Mouse (Mus musculus) midbrain, embryonic 13.5 days (tissue): Measurements from ENCODE around the gene Dock9. TPM values are rescaled to one million over a fixed set of nuclear protein-coding genes. Genes with fewer than 3 reads are reported as not detected.

Source experiments
- ATAC-seq: fragments of 200-750 bp; cut with Nextera tagmentation; 2 replicates; pipeline ENCODE4 v1.8.0; 2017; ENCODE audit warnings: mild to moderate bottlenecking, moderate TSS enrichment, moderate library complexity
- H3K27ac ChIP-seq: fragments of 300-500 bp; sonication (generic); 2 replicates; pipeline ENCODE4 v1.5.1; 2015; ENCODE audit warnings: inconsistent platforms, mild to moderate bottlenecking, moderate library complexity
- H3K27me3 ChIP-seq: fragments of 300-500 bp; sonication (generic); 2 replicates; pipeline ENCODE4 v1.6.1; 2015; ENCODE audit warnings: mild to moderate bottlenecking, inconsistent platforms
- H3K36me3 ChIP-seq: fragments of 300-500 bp; sonication (generic); 2 replicates; pipeline ENCODE4 v1.6.1; 2015; ENCODE audit warnings: mild to moderate bottlenecking, inconsistent platforms
- H3K4me1 ChIP-seq: fragments of 300-500 bp; sonication (generic); replicated peaks from 2 replicates; pipeline ENCODE4 v1.6.1; 2015; ENCODE audit warnings: inconsistent platforms
- H3K4me2 ChIP-seq: fragments of 300-500 bp; sonication (generic); replicated peaks from 2 replicates; pipeline ENCODE4 v1.6.1; 2015; ENCODE audit warnings: moderate library complexity, mild to moderate bottlenecking, inconsistent platforms
- H3K4me3 ChIP-seq: fragments of 300-500 bp; sonication (generic); replicated peaks from 2 replicates; pipeline ENCODE4 v1.5.1; 2015; ENCODE audit warnings: mild to moderate bottlenecking, inconsistent platforms
- H3K9ac ChIP-seq: fragments of 300-500 bp; sonication (generic); replicated peaks from 2 replicates; pipeline ENCODE4 v1.6.1; 2015; ENCODE audit warnings: mild to moderate bottlenecking, inconsistent platforms
- H3K9me3 ChIP-seq: fragments of 300-500 bp; sonication (generic); 2 replicates; pipeline ENCODE4 v1.6.1; 2016; ENCODE audit warnings: mild to moderate bottlenecking, inconsistent platforms
- WGBS: fragments of 180-500 bp; shearing (Covaris S2); methylation state at CpG from one replicate; pipeline ENCODE4 v1.1.7; 2015; 5-methylcytosine and 5-hydroxymethylcytosine counted together
- polyA plus RNA-seq: library from polyadenylated mRNA; unstranded; fragments of >200 nt; fragmentation: Nextera tagmentation; extraction: Ambion mirVana; gene quantifications from 2 replicates; pipeline ENCODE4 v1.2.1, GENCODE M21; 2015

Dock9 gene
- polyA plus RNA-seq, 1 experiment from 2014 or later, result 5.5 TPM

DNA sequence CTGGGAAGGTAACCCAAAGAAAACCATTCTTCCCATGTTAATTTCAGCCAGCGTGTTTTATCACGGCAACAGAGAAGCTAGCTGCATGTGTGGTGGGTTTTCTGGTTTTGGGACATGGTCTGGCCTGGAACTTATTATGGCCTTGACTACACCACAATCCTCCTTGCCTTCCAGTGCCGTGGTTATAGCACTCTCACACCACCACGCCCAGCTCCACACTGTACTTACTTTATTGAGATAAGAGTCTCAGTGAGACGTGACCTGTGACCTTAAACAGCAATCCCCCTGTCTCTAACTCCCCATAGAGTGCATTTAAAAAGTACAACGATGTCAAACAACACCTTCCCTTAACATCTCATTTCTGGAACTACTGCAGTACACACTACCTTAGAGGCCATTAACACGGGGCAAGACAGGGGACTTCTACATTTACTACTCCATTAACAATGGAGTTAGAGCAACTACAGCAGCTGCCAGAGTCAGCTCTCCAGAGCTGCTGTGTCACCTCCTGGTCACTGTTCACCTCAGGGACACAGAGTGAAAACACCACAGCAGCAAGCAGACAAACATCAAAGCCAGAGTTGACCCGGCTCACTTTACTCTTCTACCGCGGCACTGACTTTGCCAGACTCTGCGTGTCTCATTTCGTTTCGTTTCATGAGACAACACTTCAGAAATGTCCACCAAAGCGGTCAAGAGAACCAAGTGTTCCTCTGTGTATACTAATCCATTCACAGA is 86.4 kb downstream of the Dock9 start:
- Histone ChIP-seq H3K9me3 (no peaks in the 10 kb centered on the region), H3K4me2 (no peak overlapping the region), H3K4me3 (no peak overlapping the region), H3K4me1 (peaks cover 24% of the 10 kb centered on the region), H3K36me3 (no peaks in the 10 kb centered on the region), H3K27ac (no peak overlapping the region; the same call in 1 of the 2 replicates), H3K9ac (no peak overlapping the region), H3K27me3 (peaks cover 9% of the 10 kb centered on the region; the same call in 1 of the 2 replicates)
- no peak for ATAC-seq
- WGBS, result 75% methylated on average over 14 of the region's 14 CpGs

DNA sequence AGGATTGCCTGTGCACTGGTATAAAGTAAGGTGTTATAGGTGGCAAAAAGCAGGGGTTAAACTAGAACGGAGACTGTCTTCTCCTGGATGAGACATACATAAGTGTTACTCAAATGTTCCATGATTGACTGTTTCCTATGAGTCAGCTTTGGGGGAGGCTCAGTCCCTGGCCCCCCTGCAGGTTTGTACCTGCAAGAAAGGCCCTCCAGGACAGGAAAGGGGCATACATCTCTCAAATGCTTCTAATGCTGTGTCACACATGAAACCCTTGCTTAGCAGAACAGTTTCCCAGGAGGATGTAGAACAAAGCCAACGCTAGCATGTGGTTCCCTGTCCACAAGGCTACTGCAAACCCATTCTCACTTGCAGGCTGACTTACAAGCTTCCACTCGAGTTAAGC is 87.5 kb downstream of the Dock9 start:
- Histone ChIP-seq H3K4me3 (no peak overlapping the region), H3K27me3 (peaks cover 9% of the 10 kb centered on the region; the same call in 1 of the 2 replicates), H3K9ac (no peak overlapping the region), H3K9me3 (no peaks in the 10 kb centered on the region), H3K4me1 (peaks cover 24% of the 10 kb centered on the region), H3K27ac (no peak overlapping the region), H3K36me3 (no peaks in the 10 kb centered on the region), H3K4me2 (no peak overlapping the region)
- ATAC-seq, result no peak
- WGBS, result 61% methylated on average over 3 of the region's 3 CpGs

DNA sequence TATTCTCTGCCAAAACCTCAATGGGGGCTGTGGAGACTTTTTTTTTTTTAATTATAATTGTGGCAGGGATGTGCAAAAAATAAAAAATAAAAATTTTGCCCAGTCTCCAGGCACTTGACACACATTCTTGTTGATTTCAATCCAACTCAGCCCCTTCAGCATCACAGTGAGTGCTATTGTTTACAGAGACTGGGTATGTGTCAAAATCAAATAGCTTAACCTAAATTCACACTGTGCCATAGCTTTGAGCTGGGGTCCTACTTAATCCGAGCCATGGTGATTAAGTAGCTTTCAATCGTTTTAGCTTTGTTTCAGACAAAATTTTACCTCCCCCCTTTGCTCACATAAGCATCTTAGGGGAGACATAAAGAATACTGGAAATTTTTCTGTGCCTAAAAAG is 89.4 kb downstream of the Dock9 start:
- Histone ChIP-seq H3K36me3 (no peaks in the 10 kb centered on the region), H3K4me3 (no peak overlapping the region), H3K9me3 (no peaks in the 10 kb centered on the region), H3K27ac (no peak overlapping the region), H3K9ac (no peak overlapping the region), H3K27me3 (peaks cover 9% of the 10 kb centered on the region; the same call in 1 of the 2 replicates), H3K4me1 (peaks cover 14% of the 10 kb centered on the region), H3K4me2 (no peak overlapping the region)
- 6% methylated on average over 2 of the region's 2 CpGs for WGBS
- ATAC-seq, result 0 out of 2 replicates have a peak, but pooled peaks have one; percentile 55

DNA sequence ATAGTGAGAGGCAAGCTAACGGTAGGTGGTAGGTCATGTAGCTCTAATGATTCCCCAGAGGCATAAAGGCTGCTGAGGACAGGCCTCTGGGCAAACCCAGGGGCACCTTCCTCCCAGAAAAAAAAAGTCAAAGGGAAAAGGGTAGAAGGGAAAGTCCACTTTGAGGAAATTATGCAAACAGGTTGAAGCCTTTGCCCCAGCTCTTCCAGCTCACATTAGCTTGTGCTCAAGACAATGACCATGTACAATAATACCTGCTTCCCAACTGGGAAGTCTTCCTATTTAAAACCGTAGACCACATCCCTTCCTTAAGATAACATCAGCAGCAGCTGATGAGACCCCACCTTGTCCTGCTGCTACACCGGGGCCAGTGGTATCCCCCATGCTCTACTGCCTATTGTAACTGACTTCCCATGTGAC is 91.1 kb downstream of the Dock9 start:
- H3K4me1 ChIP-seq, result peaks cover 10% of the 10 kb centered on the region
- peaks cover 6% of the 10 kb centered on the region; the same call in 1 of the 2 replicates for H3K27me3 ChIP-seq
- H3K36me3 ChIP-seq, result no peaks in the 10 kb centered on the region
- H3K27ac ChIP-seq, result no peak overlapping the region
- 77% methylated on average over 3 of the region's 3 CpGs for WGBS
- H3K4me3 ChIP-seq, result no peak overlapping the region
- no peak for ATAC-seq
- no peak overlapping the region for H3K4me2 ChIP-seq
- no peak overlapping the region for H3K9ac ChIP-seq
- H3K9me3 ChIP-seq, result no peaks in the 10 kb centered on the region

DNA sequence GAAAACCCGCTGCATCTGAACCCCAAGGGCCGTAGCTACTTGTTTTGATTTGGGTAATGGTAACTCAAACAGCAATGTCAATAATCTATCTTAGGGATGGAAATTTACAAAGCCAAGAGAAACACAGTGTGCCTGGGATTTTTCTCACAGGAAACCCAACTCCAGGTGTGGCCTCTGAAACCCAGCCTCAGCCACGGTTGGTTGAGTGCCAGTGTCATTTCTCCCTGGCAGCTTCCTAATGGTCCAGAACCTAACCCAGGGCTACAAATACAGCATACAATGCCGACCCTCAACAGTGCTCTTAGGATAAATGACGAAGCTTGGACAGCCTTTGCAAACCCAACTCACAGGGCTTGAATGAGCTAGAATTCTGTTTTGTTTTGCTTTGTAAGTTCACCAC is 92.0 kb downstream of the Dock9 start:
- no peak for ATAC-seq
- H3K4me3 ChIP-seq, result no peak overlapping the region
- H3K9me3 ChIP-seq, result no peaks in the 10 kb centered on the region
- no peak overlapping the region for H3K9ac ChIP-seq
- no peak overlapping the region for H3K27ac ChIP-seq
- H3K4me1 ChIP-seq, result peaks cover 10% of the 10 kb centered on the region
- no peak overlapping the region for H3K4me2 ChIP-seq
- WGBS, result 87% methylated on average over 5 of the region's 5 CpGs
- H3K36me3 ChIP-seq, result no peaks in the 10 kb centered on the region
- no peaks in the 10 kb centered on the region for H3K27me3 ChIP-seq

DNA sequence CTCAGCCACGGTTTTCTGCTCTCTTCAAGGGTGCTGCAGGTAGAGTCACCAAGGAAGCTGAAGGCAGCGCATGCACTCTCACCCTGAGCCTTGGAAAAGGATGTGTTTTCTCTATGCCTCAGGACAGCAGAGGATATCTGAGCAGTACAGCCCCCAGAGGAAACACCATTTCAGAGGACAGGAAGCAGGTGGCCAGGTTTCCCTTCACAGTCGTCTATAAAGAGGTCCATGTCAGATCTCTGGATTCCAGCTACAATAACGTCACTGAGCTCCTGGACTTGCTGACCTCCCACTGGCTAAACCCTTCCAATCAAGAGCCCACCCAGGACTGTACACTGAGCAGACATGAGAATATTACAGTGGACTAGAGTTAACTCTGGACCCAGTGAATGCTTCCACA is 95.1 kb downstream of the Dock9 start:
- WGBS, result 61% methylated on average over 4 of the region's 4 CpGs
- Histone ChIP-seq H3K4me1 (peaks cover 15% of the 10 kb centered on the region), H3K27me3 (no peaks in the 10 kb centered on the region), H3K27ac (no peak overlapping the region), H3K9me3 (no peaks in the 10 kb centered on the region), H3K36me3 (no peaks in the 10 kb centered on the region), H3K4me2 (no peak overlapping the region), H3K4me3 (no peak overlapping the region), H3K9ac (no peak overlapping the region)
- no peak for ATAC-seq

DNA sequence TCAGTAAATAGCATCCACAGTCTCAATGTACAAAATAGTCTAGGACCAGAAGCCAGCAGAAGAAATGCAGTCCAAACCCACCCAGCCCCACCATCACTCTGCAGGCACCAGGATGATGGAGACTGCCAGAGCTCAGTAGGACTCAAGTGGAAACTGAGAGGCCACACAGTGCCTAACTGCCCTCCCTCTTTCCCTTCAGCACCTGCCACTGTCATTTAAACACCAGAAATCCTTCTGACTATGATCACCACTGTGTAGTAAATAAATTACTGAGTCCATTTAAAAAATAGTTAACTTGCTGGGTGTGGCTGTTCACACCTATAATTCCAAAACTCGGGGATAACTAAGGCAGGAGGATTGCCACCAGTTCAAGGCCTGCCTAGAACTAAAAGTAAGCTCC is 97.6 kb downstream of the Dock9 start:
- ATAC-seq, result no peak

DNA sequence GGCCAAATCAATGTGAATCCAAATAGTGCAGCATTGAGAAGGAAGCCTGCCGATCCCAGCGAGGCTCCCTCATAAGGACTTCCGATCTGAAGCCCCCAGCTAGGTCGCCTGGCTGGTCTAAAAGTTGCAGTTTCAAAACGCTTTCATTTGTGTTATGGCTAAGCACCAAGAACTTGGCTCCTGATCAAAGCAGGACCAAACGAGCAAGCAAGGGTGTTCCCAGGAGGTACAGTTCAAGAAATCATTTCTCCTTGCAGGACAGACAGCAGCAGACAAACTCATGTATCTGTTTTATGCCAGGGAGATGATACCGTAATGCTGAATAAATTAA is 99.1 kb downstream of the Dock9 start:
- no peaks in the 10 kb centered on the region for H3K27me3 ChIP-seq
- peaks cover 22% of the 10 kb centered on the region for H3K4me1 ChIP-seq
- H3K4me2 ChIP-seq, result peak overlapping the region; percentile 57
- H3K4me3 ChIP-seq, result peak overlapping the region; percentile 30
- no peaks in the 10 kb centered on the region for H3K36me3 ChIP-seq
- 12% methylated on average over 7 of the region's 7 CpGs for WGBS
- peak overlapping the region; percentile 62; the same call in 1 of the 2 replicates for H3K9ac ChIP-seq
- no peaks in the 10 kb centered on the region for H3K9me3 ChIP-seq
- no peak for ATAC-seq
- H3K27ac ChIP-seq, result no peak overlapping the region; the same call in 1 of the 2 replicates

More for the DNA sequence above, 97.6 kb downstream of the Dock9 start:
- peaks cover 22% of the 10 kb centered on the region for H3K4me1 ChIP-seq
- H3K4me2 ChIP-seq, result no peak overlapping the region
- H3K36me3 ChIP-seq, result no peaks in the 10 kb centered on the region
- no peak overlapping the region for H3K4me3 ChIP-seq
- WGBS, result 93% methylated on average over 1 of the region's 1 CpGs
- H3K9ac ChIP-seq, result no peak overlapping the region
- no peak overlapping the region for H3K27ac ChIP-seq
- H3K27me3 ChIP-seq, result no peaks in the 10 kb centered on the region
- no peaks in the 10 kb centered on the region for H3K9me3 ChIP-seq

DNA sequence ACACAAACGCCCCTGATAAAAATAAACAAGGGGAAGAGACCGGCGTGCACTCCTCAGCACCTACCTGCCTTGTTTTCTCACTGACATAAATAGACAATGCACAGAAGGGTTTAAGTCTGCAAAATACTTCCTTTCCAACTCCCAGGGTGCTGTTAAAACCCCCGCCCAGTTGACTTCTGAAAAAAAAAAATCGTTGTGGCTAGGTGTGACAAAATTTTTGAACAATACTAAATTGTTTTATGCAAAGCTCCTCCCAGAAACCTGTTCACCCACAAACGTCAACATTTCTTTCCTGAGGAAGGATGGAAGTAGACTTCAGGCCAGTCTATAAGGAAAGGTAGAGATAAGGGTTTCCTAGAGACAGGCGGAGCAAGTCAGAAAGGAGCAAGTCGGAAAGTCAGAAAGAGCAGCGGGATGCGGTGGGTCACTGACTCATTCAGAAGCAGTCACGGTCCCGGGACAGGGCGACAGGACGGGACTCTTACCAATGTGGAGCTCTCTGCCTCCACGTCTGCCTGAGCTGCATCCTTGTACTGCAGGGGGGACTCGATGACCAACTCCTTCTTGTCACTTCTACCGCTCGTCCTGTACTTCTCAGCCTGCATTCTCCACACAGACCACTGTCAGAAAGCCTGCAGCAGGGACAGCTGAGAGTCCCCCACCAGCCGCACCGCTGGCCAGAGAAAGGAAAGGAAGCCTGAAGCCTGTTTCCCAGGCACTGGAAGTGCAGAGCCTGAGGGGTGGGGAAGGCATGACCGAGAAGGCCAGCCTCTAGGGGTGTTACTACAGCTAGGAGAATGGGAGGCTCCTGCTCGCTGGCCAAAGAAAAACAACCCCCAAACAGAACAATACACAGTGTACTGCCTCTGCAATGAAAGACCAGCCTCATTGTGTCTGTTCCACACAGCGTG is 99.7 kb downstream of the Dock9 start:
- whole genome bisulfite sequencing, result 8% methylated on average over 23 of the region's 23 CpGs
- Histone ChIP-seq H3K4me2 (peak overlapping the region; percentile 57), H3K27ac (no peak overlapping the region; the same call in 1 of the 2 replicates), H3K9me3 (no peaks in the 10 kb centered on the region), H3K4me1 (peaks cover 22% of the 10 kb centered on the region), H3K27me3 (no peaks in the 10 kb centered on the region), H3K4me3 (peak overlapping the region; percentile 30), H3K9ac (peak overlapping the region; percentile 62), H3K36me3 (no peaks in the 10 kb centered on the region)
- peak; percentile 84 for ATAC-seq

DNA sequence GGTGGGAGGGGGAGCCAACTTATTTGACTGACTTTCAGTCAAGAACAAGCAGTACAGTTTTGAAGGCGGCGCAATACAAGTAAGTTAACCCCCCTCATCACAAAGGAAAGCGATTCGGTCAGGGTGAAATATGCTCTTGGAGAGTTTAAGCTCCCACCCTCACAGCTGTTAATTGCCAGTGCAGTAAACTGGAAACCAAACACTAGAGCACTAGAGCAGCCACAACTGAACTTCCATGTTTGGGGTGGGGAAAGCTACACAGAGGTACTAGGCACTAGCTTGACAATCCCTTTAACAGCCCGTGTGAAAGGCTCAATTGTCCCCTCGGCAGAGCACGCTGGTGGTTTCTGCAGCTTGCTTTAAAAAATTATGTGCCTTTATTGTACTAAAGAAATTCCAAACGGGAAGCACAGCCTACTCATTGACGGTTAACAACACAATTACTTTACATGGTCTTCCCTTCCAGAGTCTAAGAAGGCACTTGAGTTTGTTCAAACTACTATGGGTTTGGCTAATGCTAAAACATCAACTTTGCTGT is 100.4 kb downstream of the Dock9 start:
- peaks cover 22% of the 10 kb centered on the region for H3K4me1 ChIP-seq
- no peak overlapping the region for H3K27ac ChIP-seq
- 30% methylated on average over 9 of the region's 9 CpGs for WGBS
- H3K4me3 ChIP-seq, result peak overlapping the region; percentile 30
- ATAC-seq, result no peak
- H3K36me3 ChIP-seq, result no peaks in the 10 kb centered on the region
- peak overlapping the region; percentile 57 for H3K4me2 ChIP-seq
- H3K9ac ChIP-seq, result no peak overlapping the region
- no peaks in the 10 kb centered on the region for H3K27me3 ChIP-seq
- no peaks in the 10 kb centered on the region for H3K9me3 ChIP-seq

DNA sequence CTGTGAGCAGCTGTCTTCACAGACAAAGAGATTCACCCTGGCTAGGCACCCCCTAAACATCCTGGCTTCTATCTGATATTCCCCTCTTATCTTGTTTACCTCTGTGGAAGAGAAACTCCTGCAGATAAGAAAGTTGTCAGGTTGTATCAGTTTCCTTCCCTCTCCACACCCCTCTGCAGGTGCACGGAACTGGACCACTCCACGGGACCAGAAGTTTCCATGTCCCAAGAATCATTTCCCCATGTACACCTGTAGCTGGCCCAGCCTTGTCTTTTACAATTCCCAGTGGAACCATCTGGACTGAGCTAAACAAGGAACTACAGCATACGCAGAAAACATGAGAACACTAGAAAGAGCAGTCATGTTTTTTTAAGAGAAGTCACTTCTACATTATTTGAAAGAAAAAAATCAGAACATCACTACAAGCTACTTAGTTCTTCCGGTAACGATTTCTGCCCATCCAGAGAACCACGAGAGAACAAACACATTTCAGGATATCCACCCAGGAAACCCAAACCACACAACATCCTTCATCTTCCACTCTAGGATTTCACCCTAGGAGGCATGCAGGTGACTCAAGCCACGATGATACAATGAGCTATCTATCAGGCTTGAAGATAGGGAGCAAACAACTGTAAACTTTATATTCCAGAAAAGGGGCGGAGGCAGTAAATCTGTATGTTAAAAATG is 101.1 kb downstream of the Dock9 start:
- no peak for ATAC-seq
- H3K9me3 ChIP-seq, result no peaks in the 10 kb centered on the region
- no peak overlapping the region for H3K4me3 ChIP-seq
- H3K9ac ChIP-seq, result no peak overlapping the region
- H3K4me1 ChIP-seq, result peaks cover 22% of the 10 kb centered on the region
- H3K27me3 ChIP-seq, result no peaks in the 10 kb centered on the region
- H3K27ac ChIP-seq, result no peak overlapping the region
- no peaks in the 10 kb centered on the region for H3K36me3 ChIP-seq
- 86% methylated on average over 8 of the region's 8 CpGs for WGBS
- H3K4me2 ChIP-seq, result peak overlapping the region; percentile 57
